Mouse (Mus musculus): ENCODE data around the gene Nim1k. TPM values are rescaled to one million over a fixed set of nuclear protein-coding genes. Genes with fewer than 3 reads are reported as not detected.
"Not testable (repeated sequence)": the region's sequence is repeated elsewhere in the genome, so short reads cannot be mapped to it uniquely, and the experiment has no call there.

Nim1k gene
- total RNA-seq, 2 experiments from 2014 or later: 0.45 TPM; not detected in 1

DNA sequence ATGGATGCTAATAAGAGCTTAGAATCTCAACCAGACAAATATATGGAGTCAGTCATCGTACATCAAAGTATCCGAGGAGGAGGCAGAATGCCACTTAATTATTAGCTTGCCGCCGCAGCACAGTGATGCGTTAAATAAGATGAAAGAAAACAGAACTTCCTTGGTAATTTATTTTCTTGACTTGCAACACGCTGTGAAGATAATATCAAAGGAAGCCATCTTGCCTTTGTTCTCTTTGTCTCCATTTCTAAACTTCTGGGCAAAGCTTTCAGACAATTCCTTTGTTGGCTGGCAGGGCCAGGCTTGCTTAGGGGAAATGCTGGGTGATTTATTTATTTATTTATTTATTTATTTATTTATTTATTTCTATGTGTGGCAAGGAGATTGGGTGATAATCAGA is 24.2 kb downstream of the Nim1k start:
- no peak for ATAC-seq (replicated peaks; ENCODE audit: low FRiP score, poor library complexity, severe bottlenecking)

DNA sequence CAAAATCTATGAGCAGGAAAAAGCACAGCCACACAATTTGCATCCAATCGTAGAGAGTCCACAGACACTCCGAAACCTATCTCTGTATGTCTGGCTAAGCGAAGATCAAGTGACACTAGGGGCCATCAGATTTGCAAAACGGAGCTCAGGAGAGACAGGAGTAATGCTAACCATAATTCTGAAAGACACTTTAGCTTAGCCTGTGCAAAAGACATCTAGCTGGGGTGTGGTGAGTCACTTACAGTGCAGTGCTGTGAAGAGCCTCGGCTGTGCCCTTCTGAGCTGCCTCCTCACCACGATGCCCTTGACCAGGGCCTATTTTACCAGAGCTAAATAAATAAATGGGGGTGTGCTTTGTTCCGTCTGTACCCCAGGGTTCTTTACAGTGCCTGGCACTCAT is 26.3 kb downstream of the Nim1k start:
- no peak for ATAC-seq (replicated peaks; ENCODE audit: low FRiP score, poor library complexity, severe bottlenecking)

DNA sequence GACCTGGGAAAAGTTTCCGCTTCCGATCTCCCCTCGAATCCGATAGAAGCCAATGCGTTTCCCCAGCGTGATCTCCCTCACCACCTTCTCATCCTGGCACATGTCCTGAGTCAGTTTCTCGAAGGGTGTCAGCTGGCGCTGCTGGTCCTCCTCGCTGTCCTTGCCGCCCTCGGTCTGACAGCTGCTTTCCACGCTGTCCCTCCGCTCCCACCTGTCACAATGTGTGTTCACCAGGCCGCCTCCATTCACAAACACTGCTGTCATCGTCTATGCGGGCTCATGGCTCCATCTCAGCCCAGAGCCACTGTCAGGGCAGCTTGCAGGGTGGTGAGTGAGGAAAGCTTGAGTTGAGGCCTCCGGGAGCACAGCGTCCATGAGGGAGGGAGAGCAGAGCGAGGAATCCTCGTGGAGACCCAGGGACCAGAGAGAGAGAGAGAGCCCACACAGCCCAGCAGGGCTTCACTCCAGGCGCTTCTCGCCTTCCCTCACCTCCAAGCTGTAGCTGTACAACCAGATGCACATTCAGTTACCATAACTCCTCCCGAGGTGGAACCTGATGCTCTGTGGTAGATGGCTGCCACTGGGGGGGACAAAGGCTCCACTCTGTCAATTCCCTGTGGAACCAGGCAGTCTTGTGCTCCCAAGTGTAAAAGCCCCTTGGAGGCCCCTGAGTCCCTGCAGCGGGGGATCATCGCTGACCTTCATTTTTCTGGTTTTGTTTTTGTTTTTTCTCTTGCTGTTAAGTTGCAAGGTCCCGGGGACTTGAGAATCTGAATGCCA is 27.9 kb downstream of the Nim1k start:
- ATAC-seq (replicated peaks; ENCODE audit: low FRiP score, poor library complexity, severe bottlenecking): no peak

DNA sequence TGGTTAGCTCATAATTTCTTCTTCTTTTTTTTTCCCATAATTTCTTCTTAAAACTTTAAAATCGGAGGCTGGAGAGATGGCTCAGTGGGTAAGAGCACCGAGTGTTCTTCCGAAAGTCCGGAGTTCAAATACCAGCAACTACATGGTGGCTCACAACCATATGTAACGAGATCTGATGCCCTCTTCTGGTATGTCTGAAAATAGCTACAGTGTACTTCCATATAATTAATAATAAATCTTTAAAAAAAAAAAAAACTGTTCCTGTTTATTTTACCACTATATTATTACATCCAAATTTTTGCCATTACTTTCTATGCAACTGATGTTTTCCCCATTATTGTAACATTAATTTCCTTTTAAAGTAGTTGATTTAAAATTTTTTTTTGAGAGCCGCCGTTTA is 31.1 kb downstream of the Nim1k start:
- no peak for ATAC-seq (replicated peaks; ENCODE audit: low FRiP score, poor library complexity, severe bottlenecking)

DNA sequence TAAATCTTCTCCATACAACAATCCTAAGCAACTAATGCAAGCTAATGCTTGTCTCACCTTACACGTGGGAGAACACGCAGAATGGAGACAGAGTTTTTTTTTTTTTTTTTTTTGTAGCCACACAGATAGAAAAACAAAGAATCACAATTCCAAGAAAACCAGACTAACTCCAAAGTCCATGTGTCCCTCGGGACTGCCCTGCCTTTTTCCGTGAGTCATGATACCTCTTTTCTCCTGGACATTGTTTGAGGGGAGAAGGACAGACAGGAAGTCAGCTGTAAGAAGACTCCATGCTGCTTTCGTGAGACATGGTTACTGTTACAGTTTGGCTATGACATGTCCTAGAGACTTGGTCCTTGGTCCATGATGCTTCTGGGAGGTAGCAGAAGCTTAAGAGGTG is 32.3 kb downstream of the Nim1k start:
- ATAC-seq (replicated peaks; ENCODE audit: low FRiP score, poor library complexity, severe bottlenecking): no peak

DNA sequence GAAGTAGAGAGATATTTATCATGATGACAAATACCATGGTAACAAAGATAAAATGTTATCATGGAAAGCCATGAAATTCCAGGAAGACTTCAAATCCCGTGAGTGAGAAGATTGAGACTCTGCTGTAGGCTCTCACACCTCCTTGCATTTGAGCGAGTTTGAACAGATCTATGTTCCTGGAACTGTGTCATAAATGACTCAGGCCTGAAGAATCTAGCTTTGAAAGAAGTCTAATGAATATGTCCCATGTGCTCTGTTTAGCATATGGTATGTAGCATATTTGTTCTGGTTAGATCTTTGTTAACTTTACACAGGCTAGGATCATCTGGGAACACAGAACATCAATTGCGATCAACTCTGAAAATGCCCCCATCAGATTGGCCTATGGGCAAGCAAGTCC is 33.2 kb downstream of the Nim1k start:
- ATAC-seq (replicated peaks; ENCODE audit: low FRiP score, poor library complexity, severe bottlenecking): no peak

DNA sequence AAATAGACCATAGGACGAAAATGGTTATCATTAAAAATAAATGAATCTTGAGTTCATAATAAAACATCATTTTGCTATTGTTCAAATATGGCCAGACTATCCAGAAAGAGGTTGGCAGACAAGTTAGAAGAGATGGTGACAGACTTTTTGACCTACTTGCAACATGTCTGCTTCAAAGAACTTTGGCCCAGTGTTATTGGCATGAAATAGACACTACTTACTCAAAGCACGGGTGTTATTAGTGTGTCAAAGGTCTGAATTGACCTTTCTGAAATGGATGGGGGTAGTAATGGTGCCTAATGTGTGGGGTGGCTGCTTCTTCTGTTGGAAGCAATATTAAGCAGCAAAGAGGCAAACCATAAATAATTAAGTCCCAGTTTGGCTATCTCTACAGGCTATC is 39.6 kb downstream of the Nim1k start:
- no peak for ATAC-seq (replicated peaks; ENCODE audit: low FRiP score, poor library complexity, severe bottlenecking)

DNA sequence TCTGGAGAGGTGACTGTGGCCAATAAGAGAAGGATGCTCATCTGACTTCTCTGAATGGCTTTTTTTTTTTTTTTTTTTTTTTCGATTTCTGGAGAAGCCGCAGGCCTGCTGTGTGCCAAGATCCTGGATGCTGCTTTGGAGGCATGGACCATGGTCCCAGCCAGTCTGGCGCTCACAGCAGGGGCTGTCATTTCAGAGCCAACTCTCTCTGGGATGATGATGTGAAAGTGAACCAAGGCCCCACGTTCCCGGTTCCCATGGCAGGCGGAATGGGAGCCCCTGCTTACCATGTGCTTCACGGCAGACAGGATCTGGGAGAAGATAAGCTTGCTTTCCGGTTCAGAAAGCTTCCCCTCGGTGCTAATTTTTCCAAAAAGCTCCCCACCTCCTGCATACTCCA is 41.9 kb downstream of the Nim1k start:
- ATAC-seq (replicated peaks; ENCODE audit: low FRiP score, poor library complexity, severe bottlenecking): no peak

DNA sequence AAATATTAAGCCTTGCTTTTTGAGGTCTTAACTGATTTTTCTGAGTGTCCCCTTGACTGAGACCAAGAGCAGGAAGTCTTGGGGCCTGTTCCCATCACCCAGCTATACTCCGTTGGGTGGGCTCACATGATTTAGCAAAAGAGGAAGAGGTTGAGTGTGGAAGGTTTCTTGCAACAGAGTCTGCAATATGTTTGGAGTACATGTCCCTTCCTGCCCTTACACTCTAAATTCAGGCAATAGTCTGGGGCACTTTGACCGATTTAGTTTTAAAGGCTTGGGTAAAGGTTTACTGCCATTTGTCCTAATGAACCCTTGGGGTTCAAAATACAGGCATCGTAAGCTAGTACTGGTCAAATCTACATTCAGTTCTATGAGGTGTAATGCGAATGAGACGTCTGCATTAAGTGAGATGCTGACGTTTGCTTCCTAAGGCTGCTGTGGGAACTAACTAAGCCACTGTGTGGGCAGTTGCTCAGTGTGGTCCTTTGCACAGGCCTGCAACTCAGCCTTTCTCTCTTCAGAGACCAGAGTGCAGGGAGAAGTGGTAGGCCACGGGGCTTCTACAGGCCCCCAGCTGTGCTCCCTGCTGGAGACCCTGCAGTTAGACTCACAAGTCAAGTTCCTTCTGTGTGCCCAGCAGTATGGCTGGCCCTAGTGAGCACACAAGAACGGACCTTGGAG is 42.4 kb downstream of the Nim1k start:
- no peak for ATAC-seq (replicated peaks; ENCODE audit: low FRiP score, poor library complexity, severe bottlenecking)

DNA sequence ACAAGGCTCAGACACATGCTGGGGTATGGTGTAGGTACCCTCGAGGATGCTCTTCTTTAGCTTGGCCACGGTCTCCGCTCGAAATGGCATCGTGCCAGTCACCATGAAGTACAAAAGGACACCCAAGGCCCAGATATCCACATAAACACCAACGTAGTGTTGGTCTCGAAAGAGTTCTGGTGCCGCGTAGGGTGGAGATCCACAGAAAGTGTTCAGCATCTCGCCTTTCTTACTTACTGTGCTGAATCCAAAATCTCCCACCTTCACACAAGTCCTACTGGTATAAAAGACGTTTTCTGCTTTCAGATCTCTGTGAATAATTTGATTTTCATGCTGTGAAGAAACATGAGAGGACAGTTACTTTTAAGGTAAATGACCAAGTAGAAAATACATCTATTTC is 43.2 kb downstream of the Nim1k start:
- no peak for ATAC-seq (replicated peaks; ENCODE audit: low FRiP score, poor library complexity, severe bottlenecking)

DNA sequence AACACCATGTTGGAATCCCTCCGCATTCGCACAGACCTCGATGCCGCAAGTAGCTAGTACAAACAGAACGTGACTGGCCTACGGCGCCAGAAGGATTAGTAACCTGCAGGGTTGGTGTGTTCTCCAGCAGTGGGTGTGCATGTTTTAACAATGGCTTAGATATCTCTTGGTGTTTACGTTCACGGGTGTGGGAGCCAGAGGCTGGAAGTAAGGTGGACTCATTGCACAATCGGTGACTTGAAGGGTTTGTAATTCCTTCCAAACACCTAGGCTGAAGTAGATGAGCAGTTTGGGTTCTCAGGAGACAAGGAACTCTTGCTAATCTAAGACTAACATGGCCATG is 45.4 kb downstream of the Nim1k start:
- ATAC-seq (replicated peaks; ENCODE audit: low FRiP score, poor library complexity, severe bottlenecking): no peak

DNA sequence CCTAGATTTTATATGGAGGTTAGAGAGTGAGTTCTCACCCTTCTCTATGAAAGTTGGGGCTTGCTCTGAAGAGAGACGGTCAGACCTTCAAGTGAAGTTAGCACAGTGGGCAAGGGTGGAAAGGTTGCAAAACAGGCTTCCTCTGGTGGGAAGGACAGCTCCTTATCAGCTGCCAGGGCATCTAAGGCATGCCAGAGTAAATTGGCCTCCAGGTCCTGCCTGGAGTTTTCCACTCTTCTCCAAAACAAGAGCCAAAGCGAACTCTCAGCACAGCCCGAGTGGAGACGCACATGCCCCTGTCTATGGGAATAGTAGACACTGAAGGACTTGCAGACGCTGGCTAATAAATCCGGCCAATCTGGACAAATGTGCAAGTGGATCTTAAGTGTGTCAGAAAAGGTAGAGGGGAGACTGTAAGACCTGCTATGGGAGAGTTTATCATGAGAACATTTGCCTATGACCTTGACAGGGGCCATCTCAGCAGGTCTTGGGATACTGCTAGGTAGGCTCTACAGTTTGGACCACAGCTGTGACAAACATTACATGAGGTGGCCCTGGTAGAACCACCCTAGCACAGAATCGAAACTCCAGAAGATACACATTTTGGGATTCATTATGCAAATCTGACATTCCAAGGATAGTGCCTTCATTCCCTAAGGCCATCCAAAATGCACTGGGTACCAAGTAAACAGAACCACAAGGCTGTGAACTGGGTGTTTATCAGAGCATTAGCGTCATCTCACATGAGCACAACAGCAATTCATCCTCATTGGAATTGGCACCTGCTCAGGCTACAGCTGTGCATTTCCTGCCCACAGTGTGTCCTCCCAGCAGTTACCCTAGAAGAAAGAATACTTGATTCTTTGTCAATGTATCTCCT is 46.1 kb downstream of the Nim1k start:
- no peak for ATAC-seq (replicated peaks; ENCODE audit: low FRiP score, poor library complexity, severe bottlenecking)

DNA sequence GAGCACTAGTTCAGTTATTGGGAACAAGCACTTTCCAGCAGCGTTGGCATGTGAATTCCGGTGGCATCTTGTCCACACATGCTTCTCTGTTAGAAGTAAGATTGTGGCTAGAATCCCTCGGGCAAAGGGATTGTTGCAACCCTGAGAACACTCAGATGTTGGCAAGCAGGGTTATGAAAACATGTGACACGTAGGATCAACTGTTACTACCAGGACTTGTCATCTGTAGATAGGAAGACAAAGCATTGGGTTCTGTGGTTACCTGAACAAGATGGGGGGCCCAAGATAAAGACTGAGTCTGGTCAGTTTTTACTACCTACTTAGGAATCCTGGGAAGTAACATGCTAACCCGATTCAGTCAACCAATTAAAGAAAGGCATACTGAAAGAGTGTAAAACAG is 46.7 kb downstream of the Nim1k start:
- no peak for ATAC-seq (replicated peaks; ENCODE audit: low FRiP score, poor library complexity, severe bottlenecking)

DNA sequence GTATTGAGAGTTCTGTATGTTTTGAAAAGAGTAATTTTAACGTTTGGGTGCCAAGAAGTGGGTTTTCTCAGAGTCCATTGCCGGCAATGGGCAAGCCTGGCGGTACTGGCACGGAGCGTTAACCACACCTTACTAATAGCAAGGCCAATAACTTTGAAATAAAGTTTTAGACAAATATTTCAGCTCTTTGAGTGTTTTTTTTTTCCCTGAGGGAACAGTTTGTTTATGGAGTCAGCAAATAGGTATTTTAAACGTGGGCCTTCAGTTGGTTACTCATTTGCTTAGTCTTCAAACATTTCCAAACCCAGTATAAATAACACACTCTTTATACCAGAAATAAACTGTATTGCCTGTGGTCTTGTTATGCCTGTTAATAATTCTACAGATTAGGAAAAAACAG is 47.8 kb downstream of the Nim1k start:
- ATAC-seq (replicated peaks; ENCODE audit: low FRiP score, poor library complexity, severe bottlenecking): no peak

DNA sequence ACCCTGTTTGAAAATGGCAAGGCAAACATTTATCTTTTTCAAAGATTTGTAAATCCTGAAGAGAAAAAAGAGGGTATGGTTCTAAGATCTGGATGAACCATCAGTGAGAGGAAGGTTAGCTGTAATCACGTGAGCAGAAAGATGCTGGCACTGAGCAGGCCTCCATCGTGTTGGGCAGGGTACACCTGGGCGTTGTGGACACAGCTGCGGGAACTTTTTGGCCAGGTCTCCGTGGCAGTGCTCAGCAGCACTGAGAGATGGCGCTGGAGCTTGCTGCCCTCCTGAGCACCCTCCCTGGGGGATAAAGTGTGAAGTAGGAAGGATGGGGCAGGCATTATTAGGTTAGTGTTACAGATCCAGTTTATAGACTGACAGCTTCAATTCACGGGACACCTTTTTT is 48.7 kb downstream of the Nim1k start:
- no peak for ATAC-seq (replicated peaks; ENCODE audit: low FRiP score, poor library complexity, severe bottlenecking)

DNA sequence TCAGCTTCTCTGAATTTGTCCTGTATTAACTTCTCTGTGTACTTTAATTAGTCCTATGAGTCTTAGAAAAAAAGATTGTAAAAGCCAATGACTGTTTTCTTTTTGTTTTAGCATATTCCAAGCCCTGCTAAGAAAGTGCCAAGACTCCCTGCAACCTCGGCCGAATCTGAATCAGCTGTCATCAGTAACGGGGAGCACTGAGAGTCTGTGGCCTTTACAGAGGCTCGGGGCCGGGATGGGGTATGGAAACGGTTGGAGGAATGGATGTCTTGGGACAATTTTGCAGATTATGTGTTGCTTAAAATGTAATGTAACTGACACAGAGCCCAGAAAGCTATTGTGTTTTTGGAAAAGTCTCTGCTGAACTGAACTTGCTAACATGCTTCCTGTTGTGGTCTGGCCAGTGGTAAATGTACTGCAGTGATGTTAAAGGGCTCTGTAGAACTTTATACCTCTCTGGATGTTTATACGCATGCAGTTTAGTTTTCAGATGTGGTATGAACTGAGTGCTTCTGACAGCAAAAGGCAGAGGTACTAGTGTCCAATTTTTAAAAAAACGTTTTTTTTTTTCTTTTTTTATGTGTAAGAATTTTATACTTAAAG is 49.3 kb downstream of the Nim1k start:
- not testable (repeated sequence) for ATAC-seq (replicated peaks; ENCODE audit: low FRiP score, poor library complexity, severe bottlenecking)

DNA sequence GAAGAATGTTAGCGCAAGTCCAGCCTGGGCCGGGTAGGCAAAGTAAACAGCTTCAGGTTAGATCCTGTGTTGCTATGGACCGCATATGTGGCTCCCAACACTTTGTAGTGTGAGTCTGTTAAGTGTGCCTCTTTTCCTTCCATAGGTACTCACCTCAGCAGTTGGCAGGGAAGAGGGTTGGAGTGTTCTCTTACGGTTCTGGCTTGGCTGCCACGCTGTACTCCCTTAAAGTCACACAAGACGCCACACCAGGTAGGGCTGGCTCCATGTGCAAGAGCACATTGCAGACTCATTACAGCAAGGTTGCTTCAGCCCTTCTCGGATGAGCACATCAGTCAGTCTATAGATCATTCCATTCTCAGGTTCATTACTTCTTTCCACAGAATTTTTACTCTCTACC is 51.4 kb downstream of the Nim1k start:
- ATAC-seq (replicated peaks; ENCODE audit: low FRiP score, poor library complexity, severe bottlenecking): no peak

DNA sequence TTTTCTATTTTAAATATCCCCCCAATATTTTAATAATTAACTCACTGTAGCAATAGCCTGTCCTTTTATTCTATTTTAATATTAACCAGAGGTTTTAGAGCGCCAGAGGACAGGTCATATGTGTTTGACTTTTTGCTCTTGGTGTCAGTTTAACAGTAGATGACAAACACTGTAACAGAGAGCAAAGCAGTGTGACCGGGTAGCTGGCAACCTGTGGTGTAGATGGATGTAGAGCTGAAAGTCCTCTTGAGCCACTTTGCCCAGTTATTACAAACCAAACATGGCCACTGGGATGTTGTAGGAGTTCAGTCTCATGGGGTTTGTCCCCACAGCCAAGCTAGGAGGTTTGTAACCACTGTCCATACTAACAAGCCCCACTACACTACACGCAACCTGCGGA is 57.2 kb downstream of the Nim1k start:
- no peak for ATAC-seq (replicated peaks; ENCODE audit: low FRiP score, poor library complexity, severe bottlenecking)

DNA sequence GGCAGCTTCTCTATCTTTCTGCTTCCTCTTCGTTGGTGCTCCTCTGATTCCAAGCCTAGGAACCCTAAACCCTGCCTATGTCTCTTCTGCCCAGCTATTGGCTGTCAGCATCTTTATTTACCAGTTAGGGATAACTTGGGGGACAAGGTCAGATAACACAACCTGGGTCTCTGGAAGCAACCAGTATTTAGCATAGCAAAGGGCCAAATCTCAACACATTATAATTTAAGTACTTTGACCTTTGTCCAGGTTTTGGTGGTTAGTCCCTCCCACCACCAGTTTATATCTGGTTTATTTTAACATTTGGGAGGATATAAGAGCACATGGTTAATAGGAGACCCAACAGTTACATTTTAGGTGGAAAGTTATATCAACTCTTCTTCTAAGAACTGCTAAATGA is 59.2 kb downstream of the Nim1k start:
- no peak for ATAC-seq (replicated peaks; ENCODE audit: low FRiP score, poor library complexity, severe bottlenecking)

DNA sequence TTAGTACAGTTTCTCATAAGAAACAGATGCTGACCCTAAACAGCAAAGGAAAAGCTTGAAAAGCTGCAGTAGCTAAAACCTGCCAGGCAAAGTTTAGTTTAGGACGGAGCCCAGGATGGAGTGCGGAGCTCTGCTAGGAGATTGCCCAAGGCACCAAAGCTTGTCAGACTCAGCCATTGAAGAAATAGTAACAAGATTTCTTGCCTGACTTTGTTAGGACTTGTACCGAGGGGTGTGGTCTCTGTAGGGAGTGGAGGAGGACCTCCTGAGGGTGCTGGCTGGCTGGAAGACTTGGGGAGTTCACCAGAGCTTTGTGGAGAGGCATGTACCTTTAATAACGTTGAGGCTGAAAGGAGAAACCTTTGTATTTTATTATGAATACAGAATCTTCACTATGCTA is 60.0 kb downstream of the Nim1k start:
- no peak for ATAC-seq (replicated peaks; ENCODE audit: low FRiP score, poor library complexity, severe bottlenecking)
